Mouse (Mus musculus) heart, embryonic 14.5 days (tissue): ENCODE data around the gene Tet1. TPM values are rescaled to one million over a fixed set of nuclear protein-coding genes. Genes with fewer than 3 reads are reported as not detected.

Source experiments
- ATAC-seq: fragments of 200-750 bp; cut with Nextera tagmentation; 2 replicates; pipeline ENCODE4 v1.8.0; 2017; ENCODE audit warnings: low read depth, moderate TSS enrichment; ENCODE audit not compliant: insufficient number of reproducible peaks, insufficient read depth, low FRiP score
- H3K27ac ChIP-seq, 2 experiments: fragments of 200-500 bp in 1 of 2; fragments of 300-500 bp in 1 of 2; sonication (generic) in 1 of 2; replicated peaks in 1 of 2; 2 replicates each; pipeline ENCODE4 v1.5.1; 2012 to 2014; ENCODE audit warnings: low read depth in 2 of 2, low read length in 2 of 2, control low read depth in 1 of 2, mild to moderate bottlenecking in 1 of 2, mixed read lengths in 1 of 2; ENCODE audit not compliant: control insufficient read depth in 1 of 2, insufficient read depth in 1 of 2
- H3K27me3 ChIP-seq: fragments of 300-500 bp; sonication (generic); 2 replicates; pipeline ENCODE4 v1.6.1; 2014; ENCODE audit warnings: mild to moderate bottlenecking, low read length, control low read depth; ENCODE audit not compliant: control insufficient read depth, insufficient read depth
- H3K36me3 ChIP-seq: fragments of 300-500 bp; sonication (generic); 2 replicates; pipeline ENCODE4 v1.6.1; 2014; ENCODE audit warnings: mild to moderate bottlenecking, control low read depth, low read length, mixed read lengths; ENCODE audit not compliant: control insufficient read depth, insufficient read depth
- H3K4me1 ChIP-seq, 2 experiments: fragments of 200-500 bp in 1 of 2; fragments of 300-500 bp in 1 of 2; sonication (generic) in 1 of 2; 2 replicates each; pipeline ENCODE4 v1.6.1; 2012 to 2014; ENCODE audit warnings: low read length in 2 of 2, control low read depth in 1 of 2, mixed read lengths in 1 of 2; ENCODE audit not compliant: control insufficient read depth in 2 of 2, insufficient read depth in 2 of 2
- H3K4me2 ChIP-seq: fragments of 300-500 bp; sonication (generic); 2 replicates; pipeline ENCODE4 v1.6.1; 2014; ENCODE audit warnings: mild to moderate bottlenecking, low read length
- H3K4me3 ChIP-seq, 2 experiments: fragments of 200-500 bp in 1 of 2; fragments of 300-500 bp in 1 of 2; sonication (generic) in 1 of 2; 2 replicates each; pipeline ENCODE4 v1.5.1; 2012 to 2014; ENCODE audit warnings: low read length in 2 of 2, mild to moderate bottlenecking in 2 of 2, control low read depth in 1 of 2, low read depth in 1 of 2, moderate library complexity in 1 of 2; ENCODE audit not compliant: control insufficient read depth in 1 of 2, insufficient read depth in 1 of 2
- H3K9ac ChIP-seq: fragments of 300-500 bp; sonication (generic); 2 replicates; pipeline ENCODE4 v1.6.1; 2014; ENCODE audit warnings: mild to moderate bottlenecking, low read length
- H3K9me3 ChIP-seq: fragments of 300-500 bp; sonication (generic); 2 replicates; pipeline ENCODE4 v1.6.1; 2016; ENCODE audit warnings: low read length, control low read depth; ENCODE audit not compliant: control insufficient read depth
- WGBS: fragments of 180-500 bp; shearing (Covaris S2); extraction: QIAGEN DNeasy Blood & Tissue Kit; methylation state at CpG from one replicate; pipeline ENCODE4 v1.1.7; 2014; 5-methylcytosine and 5-hydroxymethylcytosine counted together
- polyA plus RNA-seq: library from polyadenylated mRNA; unstranded; fragments of >200 nt; fragmentation: Nextera tagmentation; extraction: Ambion mirVana; gene quantifications from 2 replicates; pipeline ENCODE4 v1.2.1, GENCODE M21; 2014

Gene Tet1
- polyA plus RNA-seq, 1 experiment from 2014 or later = 32.0 TPM

GRCm38 (mm10) chr10:62878056-62878455 is 30.7 kb downstream of the Tet1 start:
- Histone ChIP-seq H3K4me3 (no peak overlapping the region), H3K27me3 (no peaks in the 10 kb centered on the region), H3K4me1 (no peaks in the 10 kb centered on the region), H3K4me2 (no peak overlapping the region), H3K9ac (no peak overlapping the region), H3K36me3 (peaks cover 19% of the 10 kb centered on the region), H3K9me3 (no peaks in the 10 kb centered on the region), H3K27ac (no peak overlapping the region)
- 87% methylated on average over 13 of the region's 13 CpGs for WGBS
- no peak for ATAC-seq

GRCm38 (mm10) chr10:62875565-62875964 is 33.2 kb downstream of the Tet1 start:
- Histone ChIP-seq H3K4me3 (no peak overlapping the region), H3K27ac (no peak overlapping the region), H3K27me3 (no peaks in the 10 kb centered on the region), H3K9me3 (no peaks in the 10 kb centered on the region), H3K4me2 (no peak overlapping the region), H3K36me3 (peaks cover 19% of the 10 kb centered on the region), H3K9ac (no peak overlapping the region), H3K4me1 (no peaks in the 10 kb centered on the region)
- WGBS = 84% methylated on average over 4 of the region's 4 CpGs
- ATAC-seq = no peak

- no peak overlapping the region for H3K27ac ChIP-seq
- peaks cover 19% of the 10 kb centered on the region for H3K36me3 ChIP-seq
- H3K9ac ChIP-seq = no peak overlapping the region
- no peaks in the 10 kb centered on the region for H3K4me1 ChIP-seq
- WGBS = 81% methylated on average over 4 of the region's 4 CpGs
- ATAC-seq = no peak
- H3K4me3 ChIP-seq = no peak overlapping the region
- H3K27me3 ChIP-seq = no peaks in the 10 kb centered on the region
- no peaks in the 10 kb centered on the region for H3K9me3 ChIP-seq
- H3K4me2 ChIP-seq = no peak overlapping the region
These were observed 34.0 kb downstream of the Tet1 start for GRCm38 (mm10) chr10:62874828-62875227.

- Histone ChIP-seq H3K9me3 (peaks cover 3% of the 10 kb centered on the region; the same call in 1 of the 2 replicates), H3K9ac (peak overlapping the region; percentile 78), H3K4me3 (peak overlapping the region; percentile 54 to 73), H3K36me3 (0 out of 2 replicates have a peak, but pooled peaks cover 3% of the 10 kb centered on the region), H3K4me1 (peaks cover 12 to 18% of the 10 kb centered on the region in 2 experiments), H3K27ac (peak overlapping the region; percentile 95 to 99), H3K27me3 (no peaks in the 10 kb centered on the region), H3K4me2 (peak overlapping the region; percentile 74)
- no peak for ATAC-seq
- 16% methylated on average over 11 of the region's 11 CpGs for WGBS
These were observed 42.6 kb downstream of the Tet1 start for GRCm38 (mm10) chr10:62866035-62866791.

GRCm38 (mm10) chr10:62865167-62866034 is 43.4 kb downstream of the Tet1 start:
- peak overlapping the region; percentile 74 for H3K4me2 ChIP-seq
- H3K4me1 ChIP-seq = peaks cover 12 to 18% of the 10 kb centered on the region in 2 experiments
- peak; percentile 93 for ATAC-seq
- H3K36me3 ChIP-seq = 0 out of 2 replicates have a peak, but pooled peaks cover 7% of the 10 kb centered on the region
- no peaks in the 10 kb centered on the region for H3K27me3 ChIP-seq
- peak overlapping the region; percentile 78 for H3K9ac ChIP-seq
- H3K9me3 ChIP-seq = peaks cover 3% of the 10 kb centered on the region; the same call in 1 of the 2 replicates
- H3K4me3 ChIP-seq = peak overlapping the region; percentile 54 to 73
- peak overlapping the region; percentile 95 to 99 for H3K27ac ChIP-seq
- WGBS = 0% methylated on average over 28 of the region's 28 CpGs

- H3K4me3 ChIP-seq = peak overlapping the region; percentile 0 to 54; a peak in 3 of 4 replicates
- H3K9me3 ChIP-seq = peaks cover 3% of the 10 kb centered on the region; the same call in 1 of the 2 replicates
- no peak for ATAC-seq
- peaks cover 12 to 18% of the 10 kb centered on the region in 2 experiments for H3K4me1 ChIP-seq
- H3K27me3 ChIP-seq = no peaks in the 10 kb centered on the region
- peak overlapping the region; percentile 74 for H3K4me2 ChIP-seq
- WGBS = 72% methylated on average over 3 of the region's 3 CpGs
- 0 out of 2 replicates have a peak, but pooled peaks cover 11% of the 10 kb centered on the region for H3K36me3 ChIP-seq
- peak overlapping the region; percentile 68 for H3K9ac ChIP-seq
- H3K27ac ChIP-seq = peak overlapping the region in 1 of 2 experiments; percentile 95; a peak in 2 of 4 replicates
These were observed 45.2 kb downstream of the Tet1 start for GRCm38 (mm10) chr10:62863563-62863962.

GRCm38 (mm10) chr10:62862435-62862834 is 46.4 kb downstream of the Tet1 start:
- WGBS = 100% methylated on average over 1 of the region's 1 CpGs

More at GRCm38 (mm10) chr10:62862435-62862834, 46.4 kb downstream of the Tet1 start:
- H3K27me3 ChIP-seq = no peaks in the 10 kb centered on the region
- H3K9ac ChIP-seq = no peak overlapping the region
- 0 out of 2 replicates have a peak, but pooled peaks cover 11% of the 10 kb centered on the region for H3K36me3 ChIP-seq
- no peak overlapping the region for H3K4me3 ChIP-seq
- ATAC-seq = no peak
- peaks cover 12 to 21% of the 10 kb centered on the region in 2 experiments for H3K4me1 ChIP-seq
- no peak overlapping the region for H3K27ac ChIP-seq
- H3K4me2 ChIP-seq = no peak overlapping the region
- H3K9me3 ChIP-seq = peaks cover 3% of the 10 kb centered on the region; the same call in 1 of the 2 replicates
